Mouse (Mus musculus): ENCODE measurements around the gene Znrf3.

The Znrf3 gene

GRCm38 (mm10) chr11:5318976-5319375, 125.7 kb downstream of the Znrf3 start:
- no peak for DNase-seq (ENCODE audit: low read depth, low spot score)

- DNase-seq (ENCODE audit: low read depth, low spot score): peak; percentile 66
Observed at GRCm38 (mm10) chr11:5318035-5318775, 126.4 kb downstream of the Znrf3 start.

- peak; percentile 95 for DNase-seq (ENCODE audit: low read depth, low spot score)
Observed at GRCm38 (mm10) chr11:5314796-5315195, 129.9 kb downstream of the Znrf3 start.

- no peak for DNase-seq (ENCODE audit: low read depth, low spot score)
Observed at GRCm38 (mm10) chr11:5314330-5314741, 130.3 kb downstream of the Znrf3 start.

- no peak for DNase-seq (ENCODE audit: low read depth, low spot score)
Observed at GRCm38 (mm10) chr11:5307024-5307905, 137.4 kb downstream of the Znrf3 start.

- no peak for DNase-seq (ENCODE audit: low read depth, low spot score)
Observed at GRCm38 (mm10) chr11:5306017-5306416, 138.6 kb downstream of the Znrf3 start.

- DNase-seq (ENCODE audit: low read depth, low spot score): no peak
Observed at GRCm38 (mm10) chr11:5304526-5304925, 140.1 kb downstream of the Znrf3 start.

GRCm38 (mm10) chr11:5298007-5298372, 146.7 kb downstream of the Znrf3 start:
- no peak for DNase-seq (ENCODE audit: low read depth, low spot score)

- DNase-seq (ENCODE audit: low read depth, low spot score): peak; percentile 59
Observed at GRCm38 (mm10) chr11:5297148-5298006, 147.3 kb downstream of the Znrf3 start.

- DNase-seq (ENCODE audit: low read depth, low spot score): no peak
Observed at GRCm38 (mm10) chr11:5296576-5297115, 148.0 kb downstream of the Znrf3 start.

GRCm38 (mm10) chr11:5294805-5295204, 149.8 kb downstream of the Znrf3 start:
- peak; percentile 51 for DNase-seq (ENCODE audit: low read depth, low spot score)

GRCm38 (mm10) chr11:5290691-5291090, 154.0 kb downstream of the Znrf3 start:
- peak; percentile 88 for DNase-seq (ENCODE audit: low read depth, low spot score)

- peak; percentile 50 for DNase-seq (ENCODE audit: low read depth, low spot score)
Observed at GRCm38 (mm10) chr11:5289826-5290580, 154.6 kb downstream of the Znrf3 start.

GRCm38 (mm10) chr11:5283987-5284386, 160.7 kb downstream of the Znrf3 start:
- no peak for DNase-seq (ENCODE audit: low read depth, low spot score)

GRCm38 (mm10) chr11:5280932-5281331, 163.7 kb downstream of the Znrf3 start:
- DNase-seq (ENCODE audit: low read depth, low spot score): peak; percentile 41

GRCm38 (mm10) chr11:5278463-5278862, 166.2 kb downstream of the Znrf3 start:
- DNase-seq (ENCODE audit: low read depth, low spot score): no peak

GRCm38 (mm10) chr11:5277307-5277971, 167.2 kb downstream of the Znrf3 start:
- DNase-seq (ENCODE audit: low read depth, low spot score): no peak

- no peak for DNase-seq (ENCODE audit: low read depth, low spot score)
Observed at GRCm38 (mm10) chr11:5275216-5275615, 169.4 kb downstream of the Znrf3 start.

- DNase-seq (ENCODE audit: low read depth, low spot score): no peak
Observed at GRCm38 (mm10) chr11:5272536-5273234, 172.0 kb downstream of the Znrf3 start.

GRCm38 (mm10) chr11:5272066-5272360, 172.6 kb downstream of the Znrf3 start:
- peak; percentile 32 for DNase-seq (ENCODE audit: low read depth, low spot score)

Measured in brain, adult 2 months (tissue).